In genomic region chr13:110798313-110798712, GRCm38 (mm10) we compare ENCODE assay signal across 18 mouse cellular contexts.
DNase-seq lines count a peak whose midpoint lies in the region; ATAC-seq lines count a peak whose summit lies in the region.
"Had no signal": no experiment of that assay in that cellular context is flagged by ENCODE, and none has a peak within 500 bp of the region (broad histone marks: within the 10 kb centered on the region; RNA-seq: fewer than 3 reads in every experiment).

No protein-coding gene starts in this region.

- no peak overlapping the region for H3K4me3 ChIP-seq in heart, embryonic 10.5 days
- no peak overlapping the region for H3K4me3 ChIP-seq in liver, embryonic 11.5 days (ENCODE audit: low read depth, low read length)
- no peak overlapping the region for H3K4me3 ChIP-seq in liver, embryonic 12.5 days
- peak overlapping the region; percentile 82 for H3K4me3 ChIP-seq in megakaryocyte, embryonic 14.5 days (replicated peaks)
- H3K4me3 ChIP-seq: erythroblast, embryonic 14.5 days; hindbrain, embryonic 15.5 days; limb, embryonic 12.5 days; midbrain, embryonic 15.5 days had no signal

- WGBS in heart, embryonic 10.5 days: 26% methylated on average over 7 of the region's 7 CpGs
- WGBS in liver, embryonic 11.5 days: 23% methylated on average over 7 of the region's 7 CpGs
- WGBS in liver, embryonic 12.5 days (ENCODE audit: insufficient replicate concordance): 12% methylated on average over 7 of the region's 7 CpGs

- DNase-seq in heart, embryonic 10.5 days (ENCODE audit: low spot score): peak; percentile 75
- DNase-seq in heart, adult 8-10 months (ENCODE audit: low spot score): no peak
- DNase-seq in liver, embryonic 11.5 days (ENCODE audit: low spot score): no peak
- no peak for DNase-seq in frontal cortex, postnatal 10 days (ENCODE audit: low spot score in 2 of 2)
- DNase-seq: cerebellum, postnatal 14 days; gastrocnemius, postnatal 36 days; kidney, postnatal 14 days; retina, postnatal 1 day; thymus, postnatal 36 days had no signal

- H3K27me3 ChIP-seq in heart, embryonic 10.5 days (ENCODE audit: insufficient read depth, poor library complexity, severe bottlenecking): no peaks in the 10 kb centered on the region
- H3K27me3 ChIP-seq in liver, embryonic 11.5 days (replicated peaks; ENCODE audit: control insufficient read depth, insufficient read depth, low read length): no peaks in the 10 kb centered on the region
- H3K27me3 ChIP-seq in liver, embryonic 12.5 days (replicated peaks): no peaks in the 10 kb centered on the region
- H3K27me3 ChIP-seq in megakaryocyte, embryonic 14.5 days (replicated peaks): no peaks in the 10 kb centered on the region
- H3K27me3 ChIP-seq: hindbrain, embryonic 15.5 days; limb, embryonic 12.5 days; midbrain, embryonic 15.5 days had no signal

- no peak overlapping the region for H3K4me2 ChIP-seq in liver, embryonic 11.5 days
- H3K4me2 ChIP-seq in liver, embryonic 12.5 days: no peak overlapping the region
- H3K4me2 ChIP-seq: hindbrain, embryonic 15.5 days; limb, embryonic 12.5 days; midbrain, embryonic 15.5 days had no signal

- 0 out of 2 replicates have a peak, but pooled peaks have one; percentile 20 for ATAC-seq in liver, embryonic 11.5 days (replicated peaks; ENCODE audit: low FRiP score)
- ATAC-seq in liver, embryonic 12.5 days: no peak
- no peak for ATAC-seq in megakaryocyte, adult 5-6 weeks (ENCODE audit: poor library complexity, severe bottlenecking)
- ATAC-seq: forebrain, embryonic 14.5 days; intestine, embryonic 16.5 days; midbrain, embryonic 15.5 days had no signal

- H3K4me1 ChIP-seq in heart, embryonic 10.5 days: peaks cover 15% of the 10 kb centered on the region; the same call in 1 of the 2 replicates
- no peaks in the 10 kb centered on the region for H3K4me1 ChIP-seq in liver, embryonic 11.5 days (replicated peaks; ENCODE audit: control insufficient read depth, insufficient read depth, low read length)
- 0 out of 2 replicates have a peak, but pooled peaks cover 4% of the 10 kb centered on the region for H3K4me1 ChIP-seq in liver, embryonic 12.5 days
- peaks cover 24% of the 10 kb centered on the region for H3K4me1 ChIP-seq in megakaryocyte, embryonic 14.5 days
- H3K4me1 ChIP-seq: hindbrain, embryonic 15.5 days; limb, embryonic 12.5 days; midbrain, embryonic 15.5 days had no signal

- no peak overlapping the region for H3K27ac ChIP-seq in heart, embryonic 10.5 days
- H3K27ac ChIP-seq in liver, embryonic 11.5 days (ENCODE audit: low read depth, low read length): no peak overlapping the region
- H3K27ac ChIP-seq in liver, embryonic 12.5 days: no peak overlapping the region
- H3K27ac ChIP-seq: hindbrain, embryonic 15.5 days; limb, embryonic 12.5 days; midbrain, embryonic 15.5 days had no signal

- no peaks in the 10 kb centered on the region for H3K9me3 ChIP-seq in heart, embryonic 10.5 days
- H3K9me3 ChIP-seq in liver, embryonic 11.5 days (ENCODE audit: control insufficient read depth, low read length): no peaks in the 10 kb centered on the region
- H3K9me3 ChIP-seq in liver, embryonic 12.5 days (replicated peaks): no peaks in the 10 kb centered on the region
- H3K9me3 ChIP-seq in megakaryocyte, embryonic 14.5 days: no peaks in the 10 kb centered on the region
- H3K9me3 ChIP-seq: hindbrain, embryonic 15.5 days; limb, embryonic 12.5 days; midbrain, embryonic 15.5 days had no signal

- H3K36me3 ChIP-seq in heart, embryonic 10.5 days: no peaks in the 10 kb centered on the region
- no peaks in the 10 kb centered on the region for H3K36me3 ChIP-seq in liver, embryonic 11.5 days (ENCODE audit: control insufficient read depth, insufficient read depth, low read length)
- H3K36me3 ChIP-seq in liver, embryonic 12.5 days: no peaks in the 10 kb centered on the region
- H3K36me3 ChIP-seq in megakaryocyte, embryonic 14.5 days (replicated peaks; ENCODE audit: low read length): no peaks in the 10 kb centered on the region
- H3K36me3 ChIP-seq: hindbrain, embryonic 15.5 days; limb, embryonic 12.5 days; midbrain, embryonic 15.5 days had no signal

- H3K9ac ChIP-seq in liver, embryonic 11.5 days (ENCODE audit: low read depth, low read length): no peak overlapping the region
- H3K9ac ChIP-seq in liver, embryonic 12.5 days: no peak overlapping the region
- H3K9ac ChIP-seq: hindbrain, embryonic 15.5 days; limb, embryonic 12.5 days; midbrain, embryonic 15.5 days had no signal
